Mouse (Mus musculus): Measurements from ENCODE around the gene Mdfic. TPM values are rescaled to one million over a fixed set of nuclear protein-coding genes. Genes with fewer than 3 reads are reported as not detected.

Mdfic gene
- polyA plus RNA-seq, 1 experiment from 2014 or later, result 0.84 TPM

DNA sequence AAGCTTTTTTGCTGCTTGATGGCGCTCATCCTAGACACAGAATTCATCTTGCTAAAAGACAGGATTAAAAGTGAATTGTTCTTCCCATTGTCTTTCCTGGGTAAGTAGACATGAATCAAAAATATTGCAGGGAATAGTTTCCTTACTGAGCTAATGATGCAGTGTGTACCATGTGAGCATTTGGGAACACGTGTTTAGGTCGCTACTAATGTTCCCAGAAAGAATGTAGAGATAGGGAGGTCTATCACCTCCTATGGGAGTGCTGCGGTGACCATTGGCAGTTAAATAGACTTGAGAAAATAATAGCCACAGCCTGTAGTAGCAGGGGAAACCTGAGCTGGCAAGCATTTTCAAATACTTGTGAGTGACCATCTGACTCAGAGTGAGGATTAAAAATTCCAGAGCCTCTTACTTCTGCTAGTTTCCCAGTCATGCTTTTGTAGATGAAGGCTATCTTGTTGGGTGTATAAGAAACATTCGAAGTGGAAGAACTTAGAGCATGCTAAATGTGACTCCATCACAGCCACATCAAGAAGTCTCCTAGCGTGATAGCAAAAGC, 22.2 kb downstream of the Mdfic start:
- no peak for ATAC-seq (ENCODE audit: insufficient read depth)
- Histone ChIP-seq H3K9me3 (replicated peaks) (no peaks in the 10 kb centered on the region), H3K9ac (no peak overlapping the region), H3K27me3 (no peaks in the 10 kb centered on the region), H3K36me3 (replicated peaks) (no peaks in the 10 kb centered on the region), H3K4me1 (replicated peaks) (peaks cover 7% of the 10 kb centered on the region; the same call in 1 of the 2 replicates), H3K4me3 (replicated peaks) (no peak overlapping the region), H3K4me2 (no peak overlapping the region), H3K27ac (replicated peaks) (no peak overlapping the region)
- WGBS (ENCODE audit: insufficient replicate concordance), result 58% methylated on average over 6 of the region's 6 CpGs

- no peak overlapping the region for H3K4me2 ChIP-seq
- H3K9ac ChIP-seq, result no peak overlapping the region
- no peak for ATAC-seq (ENCODE audit: insufficient read depth)
- 52% methylated on average over 8 of the region's 8 CpGs for WGBS (ENCODE audit: insufficient replicate concordance)
- no peak overlapping the region for H3K4me3 ChIP-seq (replicated peaks)
- H3K27ac ChIP-seq (replicated peaks), result no peak overlapping the region
- no peaks in the 10 kb centered on the region for H3K27me3 ChIP-seq
- H3K36me3 ChIP-seq (replicated peaks), result no peaks in the 10 kb centered on the region
- peaks cover 4% of the 10 kb centered on the region; the same call in 1 of the 2 replicates for H3K4me1 ChIP-seq (replicated peaks)
- no peaks in the 10 kb centered on the region for H3K9me3 ChIP-seq (replicated peaks)
Observed at GRCm38 (mm10) chr6:15743291-15743792, 22.9 kb downstream of the Mdfic start.

DNA sequence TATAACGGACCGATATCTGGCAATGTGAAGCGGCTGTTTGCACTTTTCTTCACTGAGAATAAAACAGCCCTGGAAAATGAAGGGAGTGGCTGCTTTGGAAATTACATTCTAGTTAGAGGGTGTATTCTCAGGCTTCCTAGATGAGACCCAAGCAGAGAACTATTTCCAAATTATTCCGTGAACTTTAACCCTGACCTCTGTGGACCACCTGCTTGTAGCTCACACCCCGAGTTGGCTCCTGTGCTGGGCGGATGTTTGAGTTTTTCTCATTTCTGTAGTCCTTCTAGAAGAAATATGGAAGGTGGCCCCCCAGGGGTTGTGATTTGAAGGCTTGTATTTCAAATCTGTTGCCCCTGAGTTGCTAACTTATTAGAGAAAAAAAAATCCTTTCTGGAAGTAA, 23.3 kb downstream of the Mdfic start:
- H3K4me3 ChIP-seq (replicated peaks), result no peak overlapping the region
- H3K9me3 ChIP-seq (replicated peaks), result no peaks in the 10 kb centered on the region
- no peak for ATAC-seq (ENCODE audit: insufficient read depth)
- 46% methylated on average over 6 of the region's 6 CpGs for WGBS (ENCODE audit: insufficient replicate concordance)
- no peak overlapping the region for H3K9ac ChIP-seq
- H3K27me3 ChIP-seq, result no peaks in the 10 kb centered on the region
- no peak overlapping the region for H3K4me2 ChIP-seq
- H3K36me3 ChIP-seq (replicated peaks), result no peaks in the 10 kb centered on the region
- no peaks in the 10 kb centered on the region for H3K4me1 ChIP-seq (replicated peaks)
- no peak overlapping the region for H3K27ac ChIP-seq (replicated peaks)

DNA sequence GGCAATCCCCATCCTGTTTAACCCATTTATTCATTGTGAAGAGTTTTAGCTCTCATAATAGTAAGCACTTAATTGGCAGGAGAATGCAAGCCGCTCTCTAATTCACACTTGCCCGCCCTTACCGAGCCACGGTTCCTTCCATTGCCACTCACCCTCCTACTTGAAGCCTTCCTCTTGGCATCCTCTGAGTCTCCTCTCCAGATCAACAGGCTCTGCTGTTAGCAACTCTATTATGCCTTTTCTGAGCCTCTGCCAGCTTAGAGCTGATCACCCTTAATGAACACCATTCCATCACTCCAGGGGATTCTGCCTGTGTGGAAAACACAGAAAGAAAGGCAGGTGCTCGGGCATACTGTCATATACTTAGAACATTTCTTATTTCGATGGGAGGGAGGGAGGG, 24.9 kb downstream of the Mdfic start:
- no peaks in the 10 kb centered on the region for H3K27me3 ChIP-seq
- no peak overlapping the region for H3K4me2 ChIP-seq
- no peak for ATAC-seq (ENCODE audit: insufficient read depth)
- H3K36me3 ChIP-seq (replicated peaks), result no peaks in the 10 kb centered on the region
- no peak overlapping the region for H3K9ac ChIP-seq
- no peak overlapping the region for H3K4me3 ChIP-seq (replicated peaks)
- no peaks in the 10 kb centered on the region for H3K9me3 ChIP-seq (replicated peaks)
- WGBS (ENCODE audit: insufficient replicate concordance), result 72% methylated on average over 6 of the region's 6 CpGs
- H3K4me1 ChIP-seq (replicated peaks), result no peaks in the 10 kb centered on the region
- H3K27ac ChIP-seq (replicated peaks), result no peak overlapping the region

DNA sequence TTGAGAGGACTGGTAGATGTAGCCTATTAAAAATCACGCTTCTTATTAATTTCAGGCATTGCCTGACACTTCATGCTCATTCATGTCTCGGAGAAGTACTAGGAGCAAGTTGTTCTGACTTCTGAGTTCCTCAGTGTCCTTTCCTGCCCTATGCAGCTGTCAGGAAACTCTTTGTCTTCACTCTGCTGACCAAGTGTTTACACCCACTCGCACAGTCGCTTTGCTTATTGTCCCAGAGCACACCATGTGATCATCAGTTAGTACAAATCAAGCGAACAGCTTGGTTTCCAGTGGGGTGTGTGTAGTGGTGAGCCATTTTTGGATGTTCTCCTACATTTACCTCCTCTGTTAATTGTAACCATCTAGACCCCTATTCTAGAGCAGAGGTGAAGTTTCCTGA, 25.4 kb downstream of the Mdfic start:
- Histone ChIP-seq H3K4me3 (replicated peaks) (no peak overlapping the region), H3K4me2 (no peak overlapping the region), H3K9ac (no peak overlapping the region), H3K27ac (replicated peaks) (no peak overlapping the region), H3K4me1 (replicated peaks) (no peaks in the 10 kb centered on the region), H3K36me3 (replicated peaks) (no peaks in the 10 kb centered on the region), H3K9me3 (replicated peaks) (no peaks in the 10 kb centered on the region), H3K27me3 (no peaks in the 10 kb centered on the region)
- no peak; the same call in 1 of the 2 replicates for ATAC-seq (ENCODE audit: insufficient read depth)
- 56% methylated on average over 5 of the region's 5 CpGs for WGBS (ENCODE audit: insufficient replicate concordance)

- H3K4me3 ChIP-seq (replicated peaks), result no peak overlapping the region
- H3K4me1 ChIP-seq (replicated peaks), result no peaks in the 10 kb centered on the region
- no peaks in the 10 kb centered on the region for H3K27me3 ChIP-seq
- H3K36me3 ChIP-seq (replicated peaks), result no peaks in the 10 kb centered on the region
- H3K9me3 ChIP-seq (replicated peaks), result no peaks in the 10 kb centered on the region
- no peak overlapping the region for H3K4me2 ChIP-seq
- no peak overlapping the region for H3K27ac ChIP-seq (replicated peaks)
- H3K9ac ChIP-seq, result no peak overlapping the region
- WGBS (ENCODE audit: insufficient replicate concordance), result 44% methylated on average over 5 of the region's 5 CpGs
- no peak for ATAC-seq (ENCODE audit: insufficient read depth)
Observed at GRCm38 (mm10) chr6:15747396-15748155, 27.1 kb downstream of the Mdfic start.

- Histone ChIP-seq H3K4me3 (replicated peaks) (no peak overlapping the region), H3K9ac (no peak overlapping the region), H3K4me1 (replicated peaks) (no peaks in the 10 kb centered on the region), H3K9me3 (replicated peaks) (no peaks in the 10 kb centered on the region), H3K27ac (replicated peaks) (no peak overlapping the region), H3K27me3 (no peaks in the 10 kb centered on the region), H3K36me3 (replicated peaks) (no peaks in the 10 kb centered on the region), H3K4me2 (no peak overlapping the region)
- 32% methylated on average over 1 of the region's 1 CpGs for WGBS (ENCODE audit: insufficient replicate concordance)
- no peak for ATAC-seq (ENCODE audit: insufficient read depth)
Observed at GRCm38 (mm10) chr6:15748236-15748635, 27.8 kb downstream of the Mdfic start.

GRCm38 (mm10) chr6:15748943-15749342, 28.5 kb downstream of the Mdfic start:
- Histone ChIP-seq H3K9me3 (replicated peaks) (no peaks in the 10 kb centered on the region), H3K4me1 (replicated peaks) (no peaks in the 10 kb centered on the region), H3K9ac (no peak overlapping the region), H3K4me2 (no peak overlapping the region), H3K4me3 (replicated peaks) (no peak overlapping the region), H3K27ac (replicated peaks) (no peak overlapping the region), H3K27me3 (no peaks in the 10 kb centered on the region), H3K36me3 (replicated peaks) (no peaks in the 10 kb centered on the region)
- no peak for ATAC-seq (ENCODE audit: insufficient read depth)
- 52% methylated on average over 2 of the region's 2 CpGs for WGBS (ENCODE audit: insufficient replicate concordance)

DNA sequence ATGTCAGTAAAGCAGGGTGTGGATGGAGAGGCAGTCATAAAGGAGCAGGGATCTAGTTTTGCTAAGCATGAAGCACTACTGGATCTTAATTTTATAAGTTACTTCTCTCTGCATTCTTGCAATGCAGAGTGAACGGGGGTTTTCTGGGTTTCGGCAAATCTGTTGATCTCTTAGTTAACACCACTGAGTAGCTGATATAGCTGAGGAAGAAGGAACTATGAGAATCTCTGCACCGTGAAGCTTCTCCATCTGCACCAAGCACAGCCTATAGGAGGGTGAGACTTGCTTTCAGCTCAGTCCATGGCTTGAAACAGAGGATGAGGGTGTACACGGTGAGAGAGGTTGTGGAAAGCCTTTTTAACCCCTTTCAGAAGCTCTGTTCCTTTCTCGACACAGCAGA, 29.6 kb downstream of the Mdfic start:
- H3K4me1 ChIP-seq (replicated peaks), result no peaks in the 10 kb centered on the region
- 55% methylated on average over 5 of the region's 5 CpGs for WGBS (ENCODE audit: insufficient replicate concordance)
- no peaks in the 10 kb centered on the region for H3K9me3 ChIP-seq (replicated peaks)
- no peaks in the 10 kb centered on the region for H3K36me3 ChIP-seq (replicated peaks)
- no peak overlapping the region for H3K27ac ChIP-seq (replicated peaks)
- no peak overlapping the region for H3K4me3 ChIP-seq (replicated peaks)
- H3K9ac ChIP-seq, result no peak overlapping the region
- H3K27me3 ChIP-seq, result no peaks in the 10 kb centered on the region
- no peak overlapping the region for H3K4me2 ChIP-seq
- no peak for ATAC-seq (ENCODE audit: insufficient read depth)

GRCm38 (mm10) chr6:15751375-15751774, 30.9 kb downstream of the Mdfic start:
- H3K4me2 ChIP-seq, result no peak overlapping the region
- no peaks in the 10 kb centered on the region for H3K4me1 ChIP-seq (replicated peaks)
- ATAC-seq (ENCODE audit: insufficient read depth), result no peak
- H3K27me3 ChIP-seq, result no peaks in the 10 kb centered on the region
- H3K36me3 ChIP-seq (replicated peaks), result no peaks in the 10 kb centered on the region
- H3K9me3 ChIP-seq (replicated peaks), result no peaks in the 10 kb centered on the region
- no peak overlapping the region for H3K4me3 ChIP-seq (replicated peaks)
- WGBS (ENCODE audit: insufficient replicate concordance), result 58% methylated on average over 2 of the region's 2 CpGs
- no peak overlapping the region for H3K27ac ChIP-seq (replicated peaks)
- H3K9ac ChIP-seq, result no peak overlapping the region

- Histone ChIP-seq H3K4me2 (no peak overlapping the region), H3K36me3 (replicated peaks) (no peaks in the 10 kb centered on the region), H3K9me3 (replicated peaks) (no peaks in the 10 kb centered on the region), H3K9ac (no peak overlapping the region), H3K4me3 (replicated peaks) (no peak overlapping the region), H3K27ac (replicated peaks) (no peak overlapping the region), H3K27me3 (no peaks in the 10 kb centered on the region), H3K4me1 (replicated peaks) (no peaks in the 10 kb centered on the region)
- ATAC-seq (ENCODE audit: insufficient read depth), result no peak
- 64% methylated on average over 5 of the region's 5 CpGs for WGBS (ENCODE audit: insufficient replicate concordance)
Observed at GRCm38 (mm10) chr6:15752160-15752559, 31.7 kb downstream of the Mdfic start.

DNA sequence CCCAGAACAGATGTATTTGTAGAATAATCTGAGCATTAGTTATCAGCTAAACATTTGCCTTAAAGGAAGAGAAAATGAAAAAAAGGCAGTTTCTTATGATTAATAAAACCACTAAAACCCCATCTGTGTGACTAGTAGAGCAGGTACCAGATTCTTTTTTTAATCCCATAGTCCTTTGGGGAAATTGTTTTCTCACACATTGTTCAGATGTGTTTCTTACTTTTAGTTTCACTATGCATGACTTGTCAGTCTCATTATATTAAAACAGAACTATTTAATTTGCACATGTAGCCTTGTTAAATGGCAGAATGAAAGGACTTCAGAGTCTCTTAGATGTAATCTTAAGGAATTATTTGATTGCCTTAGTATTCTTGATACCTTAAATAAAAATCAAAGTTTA, 32.7 kb downstream of the Mdfic start:
- no peaks in the 10 kb centered on the region for H3K9me3 ChIP-seq (replicated peaks)
- no peaks in the 10 kb centered on the region for H3K36me3 ChIP-seq (replicated peaks)
- H3K4me1 ChIP-seq (replicated peaks), result no peaks in the 10 kb centered on the region
- no peak overlapping the region for H3K4me2 ChIP-seq
- ATAC-seq (ENCODE audit: insufficient read depth), result no peak
- no peak overlapping the region for H3K4me3 ChIP-seq (replicated peaks)
- no peak overlapping the region for H3K9ac ChIP-seq
- no peak overlapping the region for H3K27ac ChIP-seq (replicated peaks)
- no peaks in the 10 kb centered on the region for H3K27me3 ChIP-seq

All from liver, embryonic 15.5 days (tissue).